Mouse (Mus musculus): ENCODE measurements at regions not wholly inside any gene's neighbourhood (a gene's known extent, or its start where the extent isn't known, plus 50 kb on each side); places are given as distances from the start of the nearest gene placed in this dataset.
A peak's percentile ranks its signal among the peaks of the same experiment; 100 is the strongest.

DNA sequence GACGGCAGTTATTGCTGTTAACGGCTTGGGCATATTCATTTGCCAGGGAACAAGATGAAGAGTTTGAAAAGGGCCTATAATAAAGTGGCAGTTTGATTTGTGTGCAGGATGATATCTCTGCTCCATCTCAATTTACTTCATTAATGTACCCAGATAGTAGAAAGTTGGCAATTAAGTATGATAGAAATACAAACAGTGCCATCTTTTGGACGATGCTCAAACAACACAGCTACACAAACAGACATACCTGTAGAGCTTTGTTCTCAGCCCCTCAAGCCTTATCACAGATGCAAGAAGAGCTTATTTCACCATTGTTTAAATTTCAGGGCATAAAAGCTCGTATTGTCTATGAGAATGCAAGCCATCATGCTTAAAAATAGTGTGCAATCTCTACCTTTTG is 82.2 kb downstream of the Tnfsf11 start:
- ATAC-seq (replicated peaks in 1 of 2; ENCODE audit: insufficient read depth in 1 of 2, low FRiP score in 2 of 2, low TSS enrichment in 1 of 2, low read depth in 1 of 2, poor library complexity in 2 of 2, severe bottlenecking in 2 of 2): no peak

- ATAC-seq (replicated peaks in 1 of 2; ENCODE audit: insufficient read depth in 1 of 2, low FRiP score in 2 of 2, low TSS enrichment in 1 of 2, low read depth in 1 of 2, poor library complexity in 2 of 2, severe bottlenecking in 2 of 2): peak in 1 of 2 experiments; percentile 17; a peak in 1 of 4 replicates
These were observed 91.4 kb downstream of the Tnfsf11 start for GRCm38 (mm10) chr14:78216229-78216963.

- no peak for ATAC-seq (replicated peaks in 1 of 2; ENCODE audit: insufficient read depth in 1 of 2, low FRiP score in 2 of 2, low TSS enrichment in 1 of 2, low read depth in 1 of 2, poor library complexity in 2 of 2, severe bottlenecking in 2 of 2)
These were observed 92.4 kb downstream of the Tnfsf11 start for GRCm38 (mm10) chr14:78215491-78215890.

DNA sequence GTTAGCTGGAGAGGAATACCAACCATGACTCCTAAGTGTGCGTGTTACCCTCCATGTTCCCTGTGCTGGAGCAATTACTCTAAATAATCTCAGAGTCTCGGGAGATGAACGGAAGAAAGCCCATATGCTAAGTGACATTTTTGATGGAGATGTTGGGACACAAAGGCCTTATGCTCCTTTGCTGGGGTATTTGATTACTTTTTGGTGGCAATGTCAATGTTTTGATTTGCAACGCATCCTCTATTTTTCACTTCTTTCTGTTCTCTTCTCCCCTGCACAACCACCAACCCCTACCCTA is 103.3 kb downstream of the Tnfsf11 start:
- no peak for ATAC-seq (replicated peaks in 1 of 2; ENCODE audit: insufficient read depth in 1 of 2, low FRiP score in 2 of 2, low TSS enrichment in 1 of 2, low read depth in 1 of 2, poor library complexity in 2 of 2, severe bottlenecking in 2 of 2)

DNA sequence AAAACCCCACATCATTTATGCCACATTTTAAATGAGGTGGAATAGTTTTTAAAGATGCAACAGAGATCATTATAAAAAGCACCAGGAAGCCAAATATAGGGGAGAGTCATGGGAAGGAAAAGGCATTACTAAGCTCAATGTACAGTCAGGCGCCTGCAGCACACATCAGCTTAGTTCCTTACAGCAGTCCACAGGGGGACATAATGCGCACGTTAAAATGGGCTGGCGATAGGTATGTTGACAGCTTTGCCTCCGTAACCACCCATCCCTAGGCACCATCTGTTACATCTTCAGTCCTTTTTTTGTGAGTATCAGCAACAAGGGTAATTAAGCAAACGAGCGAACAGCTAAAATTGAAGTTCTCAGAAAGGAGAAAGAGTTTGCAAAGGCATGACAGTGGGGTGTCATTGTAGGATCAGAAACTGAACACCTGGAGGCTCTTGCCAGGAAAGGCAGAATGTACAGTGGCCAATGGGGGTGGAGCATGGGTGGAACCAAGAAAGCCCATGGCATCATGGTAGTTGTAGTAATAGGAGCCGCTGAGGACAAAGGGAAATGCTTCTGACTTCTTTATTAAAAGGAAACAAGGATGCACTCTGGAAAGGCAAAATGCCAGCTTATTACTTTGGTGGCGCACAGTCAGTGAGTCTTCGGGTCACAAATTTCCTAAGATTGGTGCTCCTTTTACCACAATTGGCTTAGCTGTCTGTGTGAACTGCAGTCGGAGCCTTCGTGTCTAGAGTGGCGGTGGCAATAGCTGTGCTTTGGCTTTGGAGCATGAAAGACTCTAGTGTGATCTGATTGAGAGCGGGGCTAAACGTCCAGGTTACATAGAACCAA is 103.9 kb downstream of the Tnfsf11 start:
- no peak for ATAC-seq (replicated peaks in 1 of 2; ENCODE audit: insufficient read depth in 1 of 2, low FRiP score in 2 of 2, low TSS enrichment in 1 of 2, low read depth in 1 of 2, poor library complexity in 2 of 2, severe bottlenecking in 2 of 2)

GRCm38 (mm10) chr14:78202781-78203180 is 105.1 kb downstream of the Tnfsf11 start:
- ATAC-seq (replicated peaks in 1 of 2; ENCODE audit: insufficient read depth in 1 of 2, low FRiP score in 2 of 2, low TSS enrichment in 1 of 2, low read depth in 1 of 2, poor library complexity in 2 of 2, severe bottlenecking in 2 of 2): no peak

DNA sequence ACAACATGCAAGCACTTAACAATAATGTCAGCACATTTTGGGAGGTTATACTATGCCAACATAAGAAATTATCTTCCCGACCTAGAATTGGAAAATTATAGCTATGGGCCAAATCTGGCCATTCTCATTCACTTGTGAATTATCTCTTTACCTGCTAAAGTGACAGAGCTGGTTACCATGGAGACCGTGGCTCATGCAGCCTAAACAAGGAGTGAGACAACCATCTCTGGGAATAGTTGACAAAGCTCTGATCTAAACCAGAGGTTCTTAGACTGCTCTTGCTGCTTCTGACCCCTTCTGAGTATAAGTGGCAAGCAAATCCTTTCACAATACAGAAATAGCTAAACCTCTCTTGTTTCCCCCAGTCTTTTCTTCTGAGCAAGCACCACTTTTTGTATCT is 108.7 kb upstream of the Fam216b start:
- ATAC-seq (replicated peaks in 1 of 2; ENCODE audit: insufficient read depth in 1 of 2, low FRiP score in 2 of 2, low TSS enrichment in 1 of 2, low read depth in 1 of 2, poor library complexity in 2 of 2, severe bottlenecking in 2 of 2): no peak

DNA sequence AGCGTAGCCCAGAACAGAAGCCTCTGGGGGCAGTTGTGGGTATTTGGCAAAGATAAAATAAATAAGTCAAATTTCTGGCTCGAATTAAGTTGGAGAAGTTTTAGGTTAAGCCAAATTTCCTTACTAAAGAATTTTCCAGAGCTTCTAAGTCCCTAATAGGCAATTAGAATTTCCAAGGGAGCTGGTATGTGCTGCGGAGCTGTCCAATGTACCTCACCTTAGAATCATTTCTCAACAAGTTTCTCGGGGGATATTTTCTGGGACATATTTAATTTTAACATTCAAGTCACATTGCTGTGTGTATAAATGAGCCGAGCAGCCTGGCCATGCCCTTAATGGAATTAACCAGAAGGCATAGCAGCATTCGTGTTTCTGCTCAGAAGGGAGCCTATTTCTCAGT is 90.8 kb upstream of the Fam216b start:
- ATAC-seq (replicated peaks in 1 of 2; ENCODE audit: insufficient read depth in 1 of 2, low FRiP score in 2 of 2, low TSS enrichment in 1 of 2, low read depth in 1 of 2, poor library complexity in 2 of 2, severe bottlenecking in 2 of 2): no peak

GRCm38 (mm10) chr14:78173451-78173850 is 84.6 kb upstream of the Fam216b start:
- ATAC-seq (replicated peaks in 1 of 2; ENCODE audit: insufficient read depth in 1 of 2, low FRiP score in 2 of 2, low TSS enrichment in 1 of 2, low read depth in 1 of 2, poor library complexity in 2 of 2, severe bottlenecking in 2 of 2): no peak

DNA sequence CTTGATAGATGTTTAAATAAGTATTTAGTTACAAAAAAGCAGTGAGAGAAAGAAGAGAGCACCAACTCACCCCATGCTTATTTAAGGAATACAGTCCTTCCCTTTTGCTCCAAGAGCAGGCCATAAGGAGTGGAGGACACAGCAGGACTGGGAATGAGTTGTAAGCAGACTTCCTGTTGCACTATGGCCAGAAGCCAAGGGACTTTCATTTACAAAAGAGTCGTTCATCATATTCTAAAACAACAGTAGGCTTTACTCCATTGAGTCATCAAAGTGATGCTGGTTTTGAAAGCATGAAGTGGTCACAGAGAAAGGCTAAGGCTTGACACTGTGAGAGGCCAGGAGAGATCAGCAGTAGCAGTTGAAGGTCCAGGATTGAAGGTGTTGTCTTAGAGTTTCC is 84.1 kb upstream of the Fam216b start:
- ATAC-seq (replicated peaks in 1 of 2; ENCODE audit: insufficient read depth in 1 of 2, low FRiP score in 2 of 2, low TSS enrichment in 1 of 2, low read depth in 1 of 2, poor library complexity in 2 of 2, severe bottlenecking in 2 of 2): no peak

DNA sequence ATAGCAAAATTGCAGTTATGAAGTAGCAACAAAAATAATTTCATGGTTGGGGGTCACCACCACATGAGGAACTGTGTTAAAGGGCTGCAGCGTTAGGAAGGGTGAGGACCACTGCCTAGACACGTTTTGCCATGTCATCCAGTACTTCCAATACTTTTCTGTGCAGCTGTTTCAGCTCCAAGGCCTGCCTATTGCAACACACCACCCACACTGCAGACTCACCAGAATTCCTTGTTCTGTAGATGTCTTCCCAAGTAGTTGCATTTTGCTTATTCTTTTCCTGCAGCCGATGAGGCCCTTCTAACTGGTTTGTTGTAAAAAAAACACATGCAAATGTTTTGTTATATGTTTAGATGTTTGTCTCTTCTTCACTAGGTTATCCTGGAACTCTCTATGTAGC is 72.0 kb upstream of the Fam216b start:
- ATAC-seq (replicated peaks in 1 of 2; ENCODE audit: insufficient read depth in 1 of 2, low FRiP score in 2 of 2, low TSS enrichment in 1 of 2, low read depth in 1 of 2, poor library complexity in 2 of 2, severe bottlenecking in 2 of 2): no peak

DNA sequence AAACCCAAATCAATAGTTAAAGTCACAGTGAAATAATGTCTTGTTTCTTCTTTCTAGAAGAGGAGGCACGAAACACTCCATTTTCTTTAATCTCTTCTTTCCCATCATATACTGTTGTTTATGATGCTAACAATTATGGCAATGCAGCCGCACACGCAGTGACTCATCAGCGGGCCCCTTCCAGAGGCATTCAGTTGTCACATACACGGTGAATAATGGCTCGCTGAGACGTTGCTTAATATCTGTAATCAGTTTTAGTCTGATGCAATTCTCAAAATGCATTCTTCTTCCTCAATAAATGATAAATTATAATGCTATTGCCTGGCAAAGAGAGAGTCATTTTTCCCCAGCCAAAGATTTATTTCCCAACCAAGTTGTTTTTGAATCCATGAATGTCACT is 70.8 kb upstream of the Fam216b start:
- no peak for ATAC-seq (replicated peaks in 1 of 2; ENCODE audit: insufficient read depth in 1 of 2, low FRiP score in 2 of 2, low TSS enrichment in 1 of 2, low read depth in 1 of 2, poor library complexity in 2 of 2, severe bottlenecking in 2 of 2)

DNA sequence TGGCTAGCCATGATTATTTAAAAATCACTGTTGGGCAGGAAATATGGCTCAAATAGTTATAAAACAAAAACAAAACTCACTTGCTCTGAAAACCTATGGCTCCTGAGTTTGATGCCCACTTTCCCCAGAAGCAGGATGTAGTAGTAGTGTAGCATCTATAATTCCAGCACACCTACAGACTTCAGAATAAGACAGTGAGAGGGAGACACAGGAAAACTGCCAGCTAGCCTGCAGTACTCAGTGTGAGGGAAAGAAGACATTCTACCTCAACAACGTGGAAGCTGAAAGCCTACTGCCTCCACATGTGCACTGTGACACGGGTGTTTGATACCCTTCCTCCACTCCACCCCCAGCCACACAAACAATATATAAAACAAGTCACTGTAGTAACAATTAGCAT is 68.9 kb upstream of the Fam216b start:
- ATAC-seq (replicated peaks in 1 of 2; ENCODE audit: insufficient read depth in 1 of 2, low FRiP score in 2 of 2, low TSS enrichment in 1 of 2, low read depth in 1 of 2, poor library complexity in 2 of 2, severe bottlenecking in 2 of 2): no peak

GRCm38 (mm10) chr14:78148851-78149250 is 60.0 kb upstream of the Fam216b start:
- ATAC-seq (replicated peaks in 1 of 2; ENCODE audit: insufficient read depth in 1 of 2, low FRiP score in 2 of 2, low TSS enrichment in 1 of 2, low read depth in 1 of 2, poor library complexity in 2 of 2, severe bottlenecking in 2 of 2): no peak

GRCm38 (mm10) chr14:78143751-78144150 is 54.9 kb upstream of the Fam216b start:
- no peak for ATAC-seq (replicated peaks in 1 of 2; ENCODE audit: insufficient read depth in 1 of 2, low FRiP score in 2 of 2, low TSS enrichment in 1 of 2, low read depth in 1 of 2, poor library complexity in 2 of 2, severe bottlenecking in 2 of 2)

Data from hematopoietic stem cell, adult 5-6 weeks (primary cell).